Mouse (Mus musculus): Measurements from ENCODE around the gene Tpo.

- peak; percentile 25; the same call in 1 of the 2 replicates for TF ChIP-seq SMC3 (IDR thresholded peaks at IDR 0.05; ENCODE audit: low read depth, low read length)
- TF ChIP-seq HCFC1 (IDR thresholded peaks at IDR 0.05; ENCODE audit: low read depth, low read length): no peak
- TF ChIP-seq USF1 (IDR thresholded peaks at IDR 0.05; ENCODE audit: low read depth, low read length): no peak
- no peak for TF ChIP-seq POLR2A (IDR thresholded peaks at IDR 0.05; ENCODE audit: control insufficient read depth in 1 of 2, insufficient read depth in 1 of 2, low read depth in 1 of 2, low read length in 2 of 2, poor library complexity in 1 of 2)
- TF ChIP-seq CTCF (IDR thresholded peaks at IDR 0.05 in 2 of 3, conservative IDR thresholded peaks at IDR 0.05 in 1 of 3; ENCODE audit: control insufficient read depth in 1 of 3, insufficient read depth in 1 of 3, low read depth in 2 of 3, low read length in 3 of 3, poor library complexity in 1 of 3, severe bottlenecking in 1 of 3): peak in 2 of 3 experiments; percentile 18 to 31; a peak in 1 of 6 replicates
Measured at GRCm38 (mm10) chr12:30128561-30129410, 3.6 kb downstream of the Tpo start.
